Mouse (Mus musculus) fat pad, adult 2 months (tissue): ENCODE data around the gene Adra1b.

Source experiments
- DNase-seq: peaks from one replicate; pipeline ENCODE4 v3.0.0-alpha.2; 2011; ENCODE audit warnings: low read depth, low spot score; ENCODE audit errors: extremely low read depth

Adra1b gene

DNA sequence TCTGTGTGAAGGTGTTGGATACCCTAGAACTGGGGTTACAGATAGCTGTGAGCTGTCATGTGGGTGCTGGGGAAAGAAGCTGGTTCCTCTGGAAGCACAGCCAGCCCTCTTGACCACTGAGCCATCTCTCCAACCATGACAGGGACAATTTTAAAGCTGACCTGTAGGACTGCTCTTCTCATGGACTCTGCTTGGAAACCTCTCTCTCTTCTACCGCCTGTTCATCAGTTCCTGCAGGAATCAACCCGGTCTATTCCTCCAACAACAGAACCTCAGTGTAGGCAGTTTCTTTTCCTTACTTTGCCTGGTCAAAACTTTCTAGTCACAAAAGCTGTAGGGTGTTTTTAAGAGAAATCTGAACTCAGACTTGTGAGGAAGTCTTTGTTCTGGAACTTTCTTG, 1.3 kb downstream of the Adra1b start:
- no peak for DNase-seq

DNA sequence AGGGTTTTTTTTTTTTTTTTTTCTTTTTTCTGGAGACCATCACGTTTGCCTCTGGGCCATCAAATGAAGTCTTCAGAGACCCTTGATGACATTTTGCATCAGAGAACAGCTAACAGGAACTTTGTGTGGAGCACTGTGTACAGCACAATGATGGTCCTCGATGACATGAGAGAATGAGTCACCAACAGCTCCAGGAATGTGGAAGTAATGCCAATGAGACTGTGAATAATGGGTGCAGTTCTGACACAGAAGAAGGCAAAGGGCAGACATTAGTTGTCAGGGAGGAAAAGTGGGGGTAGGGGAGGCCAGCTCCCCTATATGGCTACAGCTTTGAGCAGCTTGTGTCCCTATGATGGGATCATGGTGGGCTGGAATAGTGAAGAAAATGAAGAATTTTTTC, 5.7 kb downstream of the Adra1b start:
- DNase-seq: no peak

DNA sequence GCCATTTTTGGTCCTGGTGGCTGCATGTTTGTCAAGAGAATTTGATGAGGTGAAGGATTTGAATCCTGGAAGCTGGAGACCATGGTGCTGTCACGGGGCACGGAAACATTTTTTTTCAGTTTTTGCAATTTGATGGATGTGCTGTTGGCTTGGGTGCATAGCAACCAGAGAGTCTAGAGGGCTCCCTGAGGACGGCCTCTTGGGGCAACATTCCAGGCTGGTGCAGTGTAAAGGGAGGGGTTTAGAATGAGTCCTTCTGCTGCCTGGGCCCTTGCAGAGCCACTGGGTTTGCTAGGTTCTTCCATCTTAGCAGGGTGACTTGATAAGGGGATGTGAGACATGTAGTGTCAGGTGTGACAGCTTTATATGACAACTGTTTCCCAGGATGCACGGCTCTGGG, 8.5 kb downstream of the Adra1b start:
- no peak for DNase-seq

- no peak for DNase-seq
Observed at GRCm38 (mm10) chr11:43891457-43891856, 9.6 kb downstream of the Adra1b start.

DNA sequence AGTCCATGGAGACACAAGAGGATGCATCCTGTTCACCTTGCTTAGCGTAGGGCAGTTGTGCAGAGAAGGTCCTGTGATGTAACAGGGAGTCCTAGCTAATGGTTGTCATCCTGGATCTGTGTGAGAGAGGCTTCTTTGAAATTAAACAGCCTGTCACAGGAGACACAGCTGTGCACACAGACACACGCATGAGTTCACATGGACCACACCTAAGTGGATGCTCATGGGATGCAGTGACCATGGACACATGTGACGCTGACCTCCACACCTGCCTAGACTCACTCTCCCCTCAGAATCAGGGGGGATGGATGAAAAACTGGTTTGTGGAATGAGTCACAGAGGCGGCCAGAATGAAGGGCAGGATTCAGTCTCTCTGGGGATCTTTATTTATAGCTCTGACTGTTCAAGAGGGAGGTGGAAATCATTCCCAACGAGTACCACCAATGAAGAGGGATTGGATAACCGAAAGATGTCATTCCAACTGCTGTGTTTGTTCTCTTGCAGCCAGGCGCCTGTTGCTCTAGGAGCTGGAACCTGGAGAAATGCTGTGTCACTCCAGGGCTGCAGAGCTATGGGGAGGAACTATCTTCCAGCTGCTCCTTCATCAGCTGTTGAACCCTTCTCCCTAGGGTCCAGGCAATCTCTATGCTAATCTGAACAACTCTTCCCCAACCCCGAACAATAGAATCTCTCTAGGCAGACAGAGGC, 11.6 kb downstream of the Adra1b start:
- no peak for DNase-seq

- no peak for DNase-seq
Observed at GRCm38 (mm10) chr11:43888736-43889135, 12.3 kb downstream of the Adra1b start.

- no peak for DNase-seq
Observed at GRCm38 (mm10) chr11:43887597-43887996, 13.4 kb downstream of the Adra1b start.

GRCm38 (mm10) chr11:43884521-43884920, 16.5 kb downstream of the Adra1b start:
- DNase-seq: no peak

- DNase-seq: no peak
Observed at GRCm38 (mm10) chr11:43883641-43884181, 17.3 kb downstream of the Adra1b start.

DNA sequence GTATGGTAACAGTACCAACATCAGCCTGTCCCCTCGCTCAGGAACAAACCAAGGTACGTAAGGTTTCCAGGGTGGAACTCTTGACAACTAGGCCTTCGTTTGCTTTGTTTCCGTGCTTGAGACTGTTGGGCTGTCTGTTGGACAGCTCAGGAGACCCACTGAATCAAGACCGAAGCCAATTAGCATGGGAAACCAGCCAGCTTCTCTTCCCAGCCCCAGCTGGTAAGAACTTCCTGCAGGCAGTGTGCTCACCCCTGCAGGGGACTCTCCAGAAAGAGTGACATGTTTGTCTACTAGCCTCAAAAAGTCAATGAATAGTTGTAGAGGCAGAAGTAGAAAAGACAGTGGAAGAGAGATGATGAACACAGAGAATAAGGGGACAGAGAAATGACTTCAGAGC, 23.8 kb downstream of the Adra1b start:
- no peak for DNase-seq

- DNase-seq: no peak
Observed at GRCm38 (mm10) chr11:43867721-43868281, 33.2 kb downstream of the Adra1b start.

- DNase-seq: no peak
Observed at GRCm38 (mm10) chr11:43865298-43866165, 35.5 kb downstream of the Adra1b start.

GRCm38 (mm10) chr11:43853046-43853445, 48.0 kb downstream of the Adra1b start:
- no peak for DNase-seq

- DNase-seq: no peak
Observed at GRCm38 (mm10) chr11:43848056-43848455, 53.0 kb downstream of the Adra1b start.

GRCm38 (mm10) chr11:43841596-43841995, 59.4 kb downstream of the Adra1b start:
- DNase-seq: no peak

GRCm38 (mm10) chr11:43840491-43840890, 60.5 kb downstream of the Adra1b start:
- DNase-seq: no peak

GRCm38 (mm10) chr11:43835880-43836740, 64.9 kb downstream of the Adra1b start:
- DNase-seq: no peak

DNA sequence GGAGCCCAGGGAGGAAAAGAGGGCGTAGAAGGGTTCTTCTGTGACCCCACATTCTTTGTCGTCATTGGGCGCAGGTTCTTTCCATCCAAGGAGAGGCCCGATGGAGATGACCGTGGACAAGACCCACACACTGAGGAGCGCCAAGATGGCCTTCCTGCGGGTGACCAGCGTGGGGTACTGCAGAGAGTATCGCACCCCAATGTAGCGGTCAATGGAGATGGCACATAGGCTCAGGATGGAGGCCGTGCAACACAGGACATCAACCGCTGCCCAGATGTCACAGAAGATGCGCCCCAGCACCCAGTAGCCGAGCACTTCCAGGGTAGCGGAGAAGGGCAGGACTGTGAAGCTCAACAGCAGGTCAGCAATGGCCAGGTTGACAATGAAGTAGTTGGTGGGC, 65.6 kb downstream of the Adra1b start:
- no peak for DNase-seq

DNA sequence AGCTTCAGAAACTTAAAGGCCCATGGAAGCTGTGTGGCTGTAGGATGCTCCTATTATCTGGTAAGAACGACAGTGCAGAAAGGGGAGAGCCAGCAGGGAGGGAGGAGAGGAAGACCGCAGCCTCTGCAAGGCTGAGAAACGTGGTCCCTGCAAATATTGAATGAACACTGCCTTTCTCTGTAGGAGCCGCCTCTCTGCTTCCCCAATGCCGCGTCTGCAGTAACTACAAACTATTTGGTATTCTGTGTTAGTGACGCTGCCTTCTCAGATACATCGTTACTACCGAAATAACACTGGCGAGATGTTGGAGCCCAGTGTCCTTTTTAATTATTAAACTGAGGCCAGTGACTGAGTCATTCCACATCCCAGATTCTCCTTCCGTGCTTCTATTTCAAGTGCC, 66.5 kb downstream of the Adra1b start:
- DNase-seq: no peak

DNA sequence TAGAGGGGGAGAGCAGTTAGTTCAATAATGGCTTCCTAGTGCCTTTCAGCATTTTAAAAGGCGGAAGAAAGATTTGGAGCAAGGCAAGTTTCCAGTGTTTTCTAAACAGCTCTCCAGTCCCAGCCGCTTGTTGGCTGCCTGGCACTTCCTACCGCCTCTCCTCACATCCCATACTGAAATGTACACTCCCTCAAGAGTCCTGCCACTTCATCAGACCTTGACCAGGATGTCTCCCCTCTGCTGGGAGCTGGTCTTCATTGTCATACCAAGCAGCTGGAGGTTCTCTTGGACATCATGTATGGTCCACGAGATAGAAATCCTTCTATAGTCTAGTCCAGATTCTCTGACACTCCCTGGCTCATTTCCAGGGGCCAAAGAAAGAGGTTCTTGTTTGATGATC, 69.5 kb downstream of the Adra1b start:
- DNase-seq: no peak

DNA sequence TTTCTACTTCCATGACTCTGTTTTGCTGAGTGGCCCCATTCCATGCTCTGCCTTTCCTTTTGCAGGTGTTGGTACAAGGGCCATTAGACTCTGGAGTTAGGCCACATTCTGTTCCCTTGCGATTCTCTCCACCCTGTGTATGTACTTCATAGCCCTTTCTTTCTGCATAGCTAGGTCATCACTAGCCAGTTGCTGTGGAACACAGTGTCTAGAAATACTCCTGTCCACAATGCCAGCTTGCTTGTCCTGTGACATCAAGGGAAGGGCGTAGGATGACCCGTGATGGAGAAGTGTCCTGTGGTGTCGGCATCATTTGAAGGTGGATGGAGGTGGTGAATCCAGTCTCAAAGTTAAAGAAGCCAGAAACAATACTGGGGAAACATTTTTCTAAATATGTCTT, 74.2 kb downstream of the Adra1b start:
- no peak for DNase-seq
